Mouse (Mus musculus) forebrain, postnatal 0 days (tissue): Measurements from ENCODE around the gene Tmprss11f. TPM values are rescaled to one million over a fixed set of nuclear protein-coding genes. Genes with fewer than 3 reads are reported as not detected.
"Not testable (repeated sequence)": the region's sequence is repeated elsewhere in the genome, so short reads cannot be mapped to it uniquely, and the experiment has no call there.

Experiments used
- ATAC-seq: fragments of 200-750 bp; cut with Nextera tagmentation; 2 replicates; pipeline ENCODE4 v1.8.0; 2017; ENCODE audit warnings: mild to moderate bottlenecking, moderate library complexity
- DNase-seq: peaks from one replicate; pipeline ENCODE4 v3.0.0-alpha.2; 2015
- H3K27ac ChIP-seq: fragments of 300-500 bp; sonication (generic); 2 replicates; pipeline ENCODE4 v1.5.1; 2014; ENCODE audit warnings: low read depth, mild to moderate bottlenecking, antibody characterized with exemption, low read length, moderate library complexity, mixed read lengths
- H3K27me3 ChIP-seq: fragments of 300-500 bp; sonication (generic); 2 replicates; pipeline ENCODE4 v1.6.1; 2014; ENCODE audit warnings: mild to moderate bottlenecking, low read length, mixed read lengths; ENCODE audit not compliant: insufficient read depth
- H3K36me3 ChIP-seq: fragments of 300-500 bp; sonication (generic); 2 replicates; pipeline ENCODE4 v1.6.1; 2014; ENCODE audit warnings: mild to moderate bottlenecking, moderate library complexity; ENCODE audit not compliant: insufficient read depth
- H3K4me1 ChIP-seq: fragments of 300-500 bp; sonication (generic); 2 replicates; pipeline ENCODE4 v1.6.1; 2014; ENCODE audit warnings: antibody characterized with exemption; ENCODE audit not compliant: insufficient read depth
- H3K4me2 ChIP-seq: fragments of 300-500 bp; sonication (generic); 2 replicates; pipeline ENCODE4 v1.6.1; 2014; ENCODE audit warnings: low read depth, mild to moderate bottlenecking, moderate library complexity
- H3K4me3 ChIP-seq: fragments of 300-500 bp; sonication (generic); 2 replicates; pipeline ENCODE4 v1.5.1; 2014; ENCODE audit warnings: low read depth, low read length, mixed read lengths
- H3K9ac ChIP-seq: fragments of 300-500 bp; sonication (generic); 2 replicates; pipeline ENCODE4 v1.6.1; 2014; ENCODE audit warnings: mild to moderate bottlenecking
- H3K9me3 ChIP-seq: fragments of 300-500 bp; sonication (generic); 2 replicates; pipeline ENCODE4 v1.6.1; 2016; ENCODE audit warnings: low read length
- CTCF ChIP-seq: sonication (generic); IDR thresholded peaks from 2 replicates; pipeline ENCODE4 v1.5.1; 2016; ENCODE audit warnings: antibody characterized with exemption, control low read depth, low read depth
- whole genome bisulfite sequencing: fragments of 180-500 bp; shearing (Covaris S2); extraction: QIAGEN DNeasy Blood & Tissue Kit; methylation state at CpG from one replicate; pipeline ENCODE4 v1.1.7; 2014; 5-methylcytosine and 5-hydroxymethylcytosine counted together
- polyA plus RNA-seq: library from polyadenylated mRNA; unstranded; fragments of >200 nt; fragmentation: Nextera tagmentation; extraction: Ambion mirVana; gene quantifications from 2 replicates; pipeline ENCODE4 v1.2.1, GENCODE M21; 2015
- total RNA-seq: library from RNA; depleted of rRNA; stranded (reverse); fragments of >200 nt; gene quantifications from 2 replicates; pipeline ENCODE4 v1.2.3, GENCODE M21; 2014; rRNA removed

Gene Tmprss11f
- total RNA-seq (not detected in 2 replicates), polyA plus RNA-seq (not detected in 2 replicates)

- H3K36me3 ChIP-seq, result no peaks in the 10 kb centered on the region
- no peaks in the 10 kb centered on the region for H3K9me3 ChIP-seq
- no peak within 1 kb of the TSS for H3K9ac ChIP-seq
- H3K4me3 ChIP-seq, result no peak within 1 kb of the TSS
- no peaks in the 10 kb centered on the region for H3K27me3 ChIP-seq
- no peaks in the 10 kb centered on the region for H3K4me1 ChIP-seq
- TF ChIP-seq CTCF, result no peak
- ATAC-seq (no peak), DNase-seq (no peak)
- H3K4me2 ChIP-seq, result no peak within 1 kb of the TSS
- WGBS, result 81% methylated on average over 5 of the region's 5 CpGs
- no peak within 1 kb of the TSS for H3K27ac ChIP-seq
These were observed at the start of gene Tmprss11f for GRCm38 (mm10) chr5:86632324-86632723. Tmprss11f (minus strand) TSS chr5:86632424.

GRCm38 (mm10) chr5:86676262-86676661 is 44.0 kb upstream of the Tmprss11f start, which contains the start of gene Tmprss11b:
Tmprss11b (minus strand) TSS chr5:86676362.
- TF ChIP-seq CTCF, result no peak
- Histone ChIP-seq H3K9ac (no peak within 1 kb of the TSS), H3K4me2 (no peak within 1 kb of the TSS), H3K36me3 (no peaks in the 10 kb centered on the region), H3K4me3 (no peak within 1 kb of the TSS), H3K27me3 (no peaks in the 10 kb centered on the region), H3K4me1 (no peaks in the 10 kb centered on the region), H3K9me3 (no peaks in the 10 kb centered on the region), H3K27ac (no peak within 1 kb of the TSS)
- no peak for ATAC-seq
- DNase-seq, result no peak
- WGBS, result 83% methylated on average over 5 of the region's 5 CpGs

GRCm38 (mm10) chr5:86649185-86649584 is 17.0 kb upstream of the Tmprss11f start:
- 31% methylated on average over 4 of the region's 4 CpGs for WGBS
- not testable (repeated sequence) for H3K9me3 ChIP-seq, H3K27ac ChIP-seq, H3K9ac ChIP-seq, H3K4me2 ChIP-seq, H3K4me1 ChIP-seq, H3K27me3 ChIP-seq, H3K4me3 ChIP-seq, H3K36me3 ChIP-seq
- peak; percentile 58 for TF ChIP-seq CTCF
- ATAC-seq (peak; percentile 47; the same call in 1 of the 2 replicates), DNase-seq (peak; percentile 73)

GRCm38 (mm10) chr5:86640795-86641194 is 8.6 kb upstream of the Tmprss11f start:
- DNase-seq, result no peak
- H3K4me3 ChIP-seq, result no peak overlapping the region
- no peaks in the 10 kb centered on the region for H3K9me3 ChIP-seq
- no peaks in the 10 kb centered on the region for H3K36me3 ChIP-seq
- H3K4me1 ChIP-seq, result no peaks in the 10 kb centered on the region
- no peaks in the 10 kb centered on the region for H3K27me3 ChIP-seq
- H3K27ac ChIP-seq, result no peak overlapping the region
- H3K9ac ChIP-seq, result no peak overlapping the region
- TF ChIP-seq CTCF, result no peak
- 67% methylated on average over 3 of the region's 3 CpGs for WGBS
- no peak for ATAC-seq
- H3K4me2 ChIP-seq, result no peak overlapping the region

- DNase-seq (no peak), ATAC-seq (no peak)
- WGBS, result 75% methylated on average over 2 of the region's 2 CpGs
- no peak overlapping the region for H3K4me2 ChIP-seq
- H3K27me3 ChIP-seq, result no peaks in the 10 kb centered on the region
- no peak overlapping the region for H3K27ac ChIP-seq
- no peak overlapping the region for H3K9ac ChIP-seq
- no peaks in the 10 kb centered on the region for H3K9me3 ChIP-seq
- no peak for TF ChIP-seq CTCF
- H3K36me3 ChIP-seq, result no peaks in the 10 kb centered on the region
- no peaks in the 10 kb centered on the region for H3K4me1 ChIP-seq
- no peak overlapping the region for H3K4me3 ChIP-seq
These were observed 1.5 kb downstream of the Tmprss11f start for GRCm38 (mm10) chr5:86630700-86631099.

GRCm38 (mm10) chr5:86621778-86622177 is 10.4 kb downstream of the Tmprss11f start:
- H3K9me3 ChIP-seq, result no peaks in the 10 kb centered on the region
- DNase-seq (no peak), ATAC-seq (no peak)
- no peaks in the 10 kb centered on the region for H3K36me3 ChIP-seq
- no peaks in the 10 kb centered on the region for H3K27me3 ChIP-seq
- 83% methylated on average over 1 of the region's 1 CpGs for WGBS
- no peak for TF ChIP-seq CTCF
- no peak overlapping the region for H3K4me3 ChIP-seq
- no peaks in the 10 kb centered on the region for H3K4me1 ChIP-seq
- H3K9ac ChIP-seq, result no peak overlapping the region
- no peak overlapping the region for H3K27ac ChIP-seq
- H3K4me2 ChIP-seq, result no peak overlapping the region

GRCm38 (mm10) chr5:86585896-86586295 is 46.3 kb downstream of the Tmprss11f start:
- Histone ChIP-seq H3K9me3 (no peaks in the 10 kb centered on the region), H3K9ac (no peak overlapping the region), H3K4me1 (no peaks in the 10 kb centered on the region), H3K4me3 (no peak overlapping the region), H3K4me2 (no peak overlapping the region), H3K36me3 (no peaks in the 10 kb centered on the region), H3K27me3 (no peaks in the 10 kb centered on the region), H3K27ac (no peak overlapping the region)
- WGBS, result 68% methylated on average over 3 of the region's 3 CpGs
- ATAC-seq (no peak; the same call in 1 of the 2 replicates), DNase-seq (no peak)
- TF ChIP-seq CTCF, result no peak

- no peak overlapping the region for H3K4me3 ChIP-seq
- 72% methylated on average over 5 of the region's 5 CpGs for WGBS
- no peaks in the 10 kb centered on the region for H3K4me1 ChIP-seq
- no peak overlapping the region for H3K4me2 ChIP-seq
- no peak for DNase-seq
- H3K9ac ChIP-seq, result no peak overlapping the region
- TF ChIP-seq CTCF, result no peak
- H3K27me3 ChIP-seq, result no peaks in the 10 kb centered on the region
- no peaks in the 10 kb centered on the region for H3K9me3 ChIP-seq
- ATAC-seq, result peak; percentile 32; the same call in 1 of the 2 replicates
- no peak overlapping the region for H3K27ac ChIP-seq
- no peaks in the 10 kb centered on the region for H3K36me3 ChIP-seq
These were observed 49.6 kb downstream of the Tmprss11f start for GRCm38 (mm10) chr5:86582618-86583017.
